Mouse (Mus musculus): ENCODE measurements around the gene Hyal1. TPM values are rescaled to one million over a fixed set of nuclear protein-coding genes. Genes with fewer than 3 reads are reported as not detected.
A peak's percentile ranks its signal among the peaks of the same experiment; 100 is the strongest.
"Not testable (repeated sequence)": the region's sequence is repeated elsewhere in the genome, so short reads cannot be mapped to it uniquely, and the experiment has no call there.

Hyal1 gene
- total RNA-seq, 2 experiments from 2014 or later, result 7.4 to 9.8 TPM

- ATAC-seq (replicated peaks; ENCODE audit: low FRiP score, poor library complexity, severe bottlenecking), result no peak
These were observed 27.2 kb upstream of the Hyal1 start for GRCm38 (mm10) chr9:107549297-107550074.

DNA sequence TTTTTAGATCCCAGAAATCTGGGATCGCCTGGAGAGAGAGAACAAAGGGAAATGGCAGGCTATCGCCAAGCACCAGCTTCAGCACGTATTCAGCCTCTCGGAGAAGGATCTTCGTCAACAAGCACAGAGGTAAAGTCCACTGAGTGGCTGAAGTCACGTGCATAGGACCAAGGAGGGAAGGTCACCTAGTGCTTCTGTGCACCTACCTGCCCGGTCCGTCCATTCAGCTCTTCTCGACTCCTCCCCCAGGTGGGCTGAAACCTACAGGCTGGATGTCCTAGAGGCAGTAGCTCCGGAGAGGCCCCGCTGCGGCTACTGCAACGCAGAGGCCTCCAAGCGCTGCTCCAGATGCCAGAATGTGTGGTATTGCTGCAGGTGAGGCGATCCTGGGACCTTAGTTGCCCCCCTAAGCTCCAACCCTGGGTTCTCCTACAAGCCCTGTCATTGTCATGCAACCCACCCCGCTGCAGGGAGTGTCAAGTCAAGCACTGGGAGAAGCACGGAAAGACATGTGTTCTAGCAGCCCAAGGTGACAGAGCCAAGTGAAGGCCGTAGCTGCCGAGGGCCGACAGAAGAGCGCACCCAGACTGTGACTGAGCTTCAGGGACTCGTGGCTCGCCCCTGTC, 26.1 kb upstream of the Hyal1 start:
- no peak for ATAC-seq (replicated peaks; ENCODE audit: low FRiP score, poor library complexity, severe bottlenecking)

DNA sequence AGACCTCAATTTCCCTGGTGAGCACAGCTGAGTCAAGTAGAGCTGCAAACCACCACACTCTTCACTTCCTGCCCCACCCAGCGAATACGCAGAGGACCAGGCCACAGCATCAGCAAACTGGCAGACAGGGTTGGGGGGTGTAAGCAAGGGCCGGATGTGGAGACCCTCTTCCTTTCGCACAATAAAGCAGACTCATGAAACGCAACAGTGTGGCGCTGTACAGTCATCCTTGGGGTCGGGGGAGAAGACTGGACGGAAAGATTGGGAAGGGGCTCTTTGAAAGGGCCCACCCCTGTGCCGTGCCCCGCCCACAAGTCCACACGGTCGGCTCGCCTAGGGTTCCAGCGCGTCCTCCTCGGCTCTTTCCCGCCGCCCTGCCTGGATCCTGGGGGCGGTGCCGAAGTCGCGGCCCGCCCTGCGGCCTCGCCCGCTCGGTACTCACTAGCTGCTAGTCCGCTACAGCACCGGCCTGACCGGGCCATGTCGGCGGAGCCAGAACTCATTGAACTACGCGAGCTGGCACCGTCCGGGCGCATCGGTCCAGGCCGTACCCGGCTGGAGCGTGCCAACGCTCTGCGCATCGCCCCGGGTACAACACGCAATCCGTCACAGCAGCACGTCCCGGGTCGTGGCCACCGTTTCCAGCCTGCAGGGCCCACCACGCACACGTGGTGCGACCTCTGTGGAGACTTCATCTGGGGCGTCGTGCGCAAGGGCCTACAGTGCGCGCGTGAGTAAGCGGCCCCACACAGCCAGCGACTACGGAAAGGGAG, 25.4 kb upstream of the Hyal1 start, which contains the start of gene Rassf1:
Rassf1 (plus strand) TSS at position 439 of the 773 bp plus-strand sequence.
- ATAC-seq (replicated peaks; ENCODE audit: low FRiP score, poor library complexity, severe bottlenecking), result 0 out of 2 replicates have a peak, but pooled peaks have one; percentile 34

- no peak for ATAC-seq (replicated peaks; ENCODE audit: low FRiP score, poor library complexity, severe bottlenecking)
These were observed 24.8 kb upstream of the Hyal1 start for GRCm38 (mm10) chr9:107551890-107552355.

DNA sequence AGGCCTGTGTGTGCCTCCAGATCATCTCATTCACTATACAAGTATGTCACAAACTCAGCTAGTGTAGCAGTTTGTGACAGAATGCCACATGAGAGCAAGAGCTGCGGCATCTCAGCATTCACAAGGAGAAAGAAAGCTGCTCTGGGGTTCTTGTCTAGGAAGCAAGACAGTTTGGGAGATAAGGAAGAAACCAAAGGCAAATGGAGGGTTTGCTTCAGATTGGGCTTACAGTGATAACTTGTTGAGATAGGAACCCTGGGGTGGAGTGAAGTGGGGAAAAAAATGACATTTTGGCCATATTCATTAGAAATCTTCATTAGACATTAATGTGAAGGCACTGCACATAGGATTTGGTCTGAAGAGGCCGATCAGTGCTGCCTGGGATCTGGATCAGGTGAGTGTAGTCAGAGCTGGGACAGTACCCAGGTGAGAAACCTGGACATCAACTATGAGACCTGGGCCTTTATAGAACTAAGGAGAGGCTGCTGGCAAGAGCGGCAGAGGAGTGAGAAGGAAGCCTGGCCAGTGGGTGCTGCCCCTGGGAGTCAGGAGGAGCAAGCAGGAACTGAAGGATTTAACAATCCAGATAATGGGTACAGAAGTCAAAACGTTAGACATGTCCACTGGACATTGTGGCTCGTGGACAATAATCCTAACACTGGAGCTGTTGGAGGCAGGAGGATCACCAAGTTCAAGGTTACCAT, 23.9 kb upstream of the Hyal1 start:
- no peak for ATAC-seq (replicated peaks; ENCODE audit: low FRiP score, poor library complexity, severe bottlenecking)

- peak; percentile 6 for ATAC-seq (replicated peaks; ENCODE audit: low FRiP score, poor library complexity, severe bottlenecking)
These were observed 23.0 kb upstream of the Hyal1 start for GRCm38 (mm10) chr9:107553541-107554318.

- ATAC-seq (replicated peaks; ENCODE audit: low FRiP score, poor library complexity, severe bottlenecking), result peak; percentile 91
These were observed 22.4 kb upstream of the Hyal1 start for GRCm38 (mm10) chr9:107554319-107554825.

GRCm38 (mm10) chr9:107555031-107555457, 21.7 kb upstream of the Hyal1 start:
- peak; percentile 11 for ATAC-seq (replicated peaks; ENCODE audit: low FRiP score, poor library complexity, severe bottlenecking)

DNA sequence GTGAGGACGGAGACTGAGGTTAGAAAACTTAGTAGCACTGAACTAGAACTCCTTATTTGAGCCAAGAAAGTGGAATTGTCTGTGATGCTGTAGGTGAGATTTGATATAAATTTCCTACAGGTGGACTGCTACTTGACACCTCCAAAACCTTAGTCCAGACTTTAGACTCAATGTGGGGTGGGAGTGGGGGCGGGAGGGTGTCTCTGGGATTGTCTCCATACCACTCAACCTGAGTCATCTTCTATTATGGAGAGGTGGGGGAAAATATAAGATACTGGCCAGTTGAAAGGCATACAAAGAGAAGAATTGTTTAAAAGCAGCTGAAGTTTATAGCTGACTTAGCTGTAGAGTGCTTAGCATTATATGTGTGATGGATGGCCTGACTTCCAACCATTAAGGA, 21.0 kb upstream of the Hyal1 start:
- ATAC-seq (replicated peaks; ENCODE audit: low FRiP score, poor library complexity, severe bottlenecking), result no peak

- no peak for ATAC-seq (replicated peaks; ENCODE audit: low FRiP score, poor library complexity, severe bottlenecking)
These were observed 20.4 kb upstream of the Hyal1 start for GRCm38 (mm10) chr9:107556346-107556745.

DNA sequence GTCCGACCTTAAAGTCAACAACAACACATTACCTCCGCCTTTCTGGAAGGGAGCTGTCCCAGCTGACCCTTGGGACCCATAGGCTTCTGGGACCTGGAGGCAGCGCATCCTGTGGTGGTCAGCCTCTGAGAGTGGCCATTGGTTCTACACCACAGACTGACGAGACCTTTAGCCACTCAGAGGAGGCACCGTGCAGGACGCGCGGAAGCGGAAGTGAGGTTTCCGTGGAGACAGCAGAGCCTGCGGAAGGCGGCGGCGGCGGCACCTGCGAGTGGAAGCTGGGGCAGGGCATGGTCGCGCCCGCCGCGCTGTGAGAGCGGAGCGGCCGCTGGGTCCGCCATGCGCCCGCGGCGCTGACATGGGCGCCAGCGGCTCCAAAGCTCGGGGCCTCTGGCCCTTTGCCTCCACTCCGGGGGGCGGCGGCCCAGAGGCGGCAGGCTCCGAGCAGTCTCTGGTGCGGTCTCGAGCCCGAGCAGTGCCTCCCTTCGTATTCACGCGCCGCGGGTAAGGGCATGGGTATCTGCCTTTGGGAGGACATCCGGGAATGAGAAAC, 13.6 kb upstream of the Hyal1 start, which contains the start of gene Tusc2:
Tusc2 (plus strand) TSS at position 227 of the 553 bp plus-strand sequence.
- ATAC-seq (replicated peaks; ENCODE audit: low FRiP score, poor library complexity, severe bottlenecking), result peak; percentile 91

GRCm38 (mm10) chr9:107565556-107565955, 11.2 kb upstream of the Hyal1 start:
- ATAC-seq (replicated peaks; ENCODE audit: low FRiP score, poor library complexity, severe bottlenecking), result not testable (repeated sequence)

- peak; percentile 45 for ATAC-seq (replicated peaks; ENCODE audit: low FRiP score, poor library complexity, severe bottlenecking)
These were observed 10.6 kb upstream of the Hyal1 start for GRCm38 (mm10) chr9:107566041-107566709.

- no peak for ATAC-seq (replicated peaks; ENCODE audit: low FRiP score, poor library complexity, severe bottlenecking)
These were observed 9.9 kb upstream of the Hyal1 start for GRCm38 (mm10) chr9:107566855-107567254.

GRCm38 (mm10) chr9:107567702-107568319, 8.9 kb upstream of the Hyal1 start, which contains the start of gene Hyal2:
Gene Hyal2, plus strand, starts transcription at chr9:107567945.
- ATAC-seq (replicated peaks; ENCODE audit: low FRiP score, poor library complexity, severe bottlenecking), result no peak

DNA sequence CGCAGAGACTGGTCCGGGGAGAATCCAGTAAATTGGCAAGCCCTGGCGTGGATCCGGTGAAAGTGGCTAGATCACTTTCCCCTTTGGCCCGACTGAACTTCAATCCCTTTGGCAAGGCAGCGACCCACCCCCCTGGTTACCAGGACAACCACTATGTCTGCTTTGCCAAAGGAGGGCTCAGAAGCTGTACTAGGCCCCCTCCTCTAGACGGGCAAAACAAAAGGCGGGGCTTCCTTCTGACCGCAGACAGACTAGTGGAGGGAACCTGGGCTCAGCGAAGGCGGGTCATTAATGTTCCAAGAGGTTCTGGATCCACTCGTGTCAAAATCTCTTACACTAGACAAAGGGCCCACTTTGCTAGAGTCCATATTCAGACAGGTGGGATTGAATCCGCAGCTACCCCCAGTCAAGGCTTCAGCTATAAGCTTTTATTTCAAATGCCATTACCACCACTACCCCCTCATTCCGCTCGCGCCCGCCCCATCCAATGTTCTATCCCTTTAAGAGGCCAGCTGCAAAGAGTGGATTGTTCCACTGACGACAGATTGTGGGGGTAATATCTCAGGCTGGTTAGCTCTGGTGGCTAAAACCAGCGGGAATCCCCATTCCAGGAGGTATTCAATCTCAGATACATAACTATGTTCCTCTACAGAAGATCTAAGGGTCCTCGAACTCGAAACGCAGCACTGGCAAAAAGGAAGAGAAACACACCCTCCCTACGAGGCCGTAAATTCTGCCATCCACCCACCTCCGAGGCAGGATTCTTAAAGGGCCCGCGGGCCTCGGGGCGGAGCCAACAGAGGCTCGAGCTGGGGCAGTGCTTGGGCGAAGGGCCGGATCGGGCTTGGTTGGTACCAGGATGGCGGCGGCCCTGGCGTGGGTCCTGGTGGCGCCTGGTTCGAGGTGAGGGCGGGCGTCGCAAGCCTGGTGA, 8.1 kb upstream of the Hyal1 start:
- peak; percentile 75 for ATAC-seq (replicated peaks; ENCODE audit: low FRiP score, poor library complexity, severe bottlenecking)
